Mouse (Mus musculus): ENCODE measurements around the gene Fgd1. TPM values are rescaled to one million over a fixed set of nuclear protein-coding genes. Genes with fewer than 3 reads are reported as not detected.
A peak's percentile ranks its signal among the peaks of the same experiment; 100 is the strongest.

Gene Fgd1
- total RNA-seq (2015) (1.1 and 3.1 TPM in 2 replicates), total RNA-seq (2017) (1.5 and 2.1 TPM in 2 replicates)

- no peak for ATAC-seq (replicated peaks; ENCODE audit: poor library complexity)
Measured at GRCm38 (mm10) chrX:151045850-151046249, at the start of gene Fgd1. Gene Fgd1 (plus strand): TSS chrX:151046150.

GRCm38 (mm10) chrX:150996775-150997174 is 49.2 kb upstream of the Fgd1 start:
- ATAC-seq (replicated peaks; ENCODE audit: poor library complexity): no peak

GRCm38 (mm10) chrX:151016938-151017877 is 28.7 kb upstream of the Fgd1 start, which contains the start of gene Gnl3l:
Gene Gnl3l (minus strand): TSS chrX:151017322.
- peak; percentile 95 for ATAC-seq (replicated peaks; ENCODE audit: poor library complexity)

GRCm38 (mm10) chrX:151017897-151018296 is 28.1 kb upstream of the Fgd1 start:
- no peak for ATAC-seq (replicated peaks; ENCODE audit: poor library complexity)

GRCm38 (mm10) chrX:151018798-151019197 is 27.2 kb upstream of the Fgd1 start:
- no peak for ATAC-seq (replicated peaks; ENCODE audit: poor library complexity)

GRCm38 (mm10) chrX:151031400-151031799 is 14.6 kb upstream of the Fgd1 start:
- no peak for ATAC-seq (replicated peaks; ENCODE audit: poor library complexity)

- ATAC-seq (replicated peaks; ENCODE audit: poor library complexity): no peak
Measured at GRCm38 (mm10) chrX:151041223-151041622, 4.7 kb upstream of the Fgd1 start.

GRCm38 (mm10) chrX:151046321-151046720 is 371 bp downstream of the Fgd1 start:
- no peak for ATAC-seq (replicated peaks; ENCODE audit: poor library complexity)

- peak; percentile 83 for ATAC-seq (replicated peaks; ENCODE audit: poor library complexity)
Measured at GRCm38 (mm10) chrX:151046777-151047430, 954 bp downstream of the Fgd1 start.

GRCm38 (mm10) chrX:151047431-151048058 is 1.6 kb downstream of the Fgd1 start:
- ATAC-seq (replicated peaks; ENCODE audit: poor library complexity): peak; percentile 38; the same call in 1 of the 2 replicates

GRCm38 (mm10) chrX:151049661-151050215 is 3.8 kb downstream of the Fgd1 start:
- ATAC-seq (replicated peaks; ENCODE audit: poor library complexity): no peak

- ATAC-seq (replicated peaks; ENCODE audit: poor library complexity): no peak
Measured at GRCm38 (mm10) chrX:151050337-151050736, 4.4 kb downstream of the Fgd1 start.

GRCm38 (mm10) chrX:151054489-151054888 is 8.5 kb downstream of the Fgd1 start:
- ATAC-seq (replicated peaks; ENCODE audit: poor library complexity): no peak

GRCm38 (mm10) chrX:151055559-151055958 is 9.6 kb downstream of the Fgd1 start:
- ATAC-seq (replicated peaks; ENCODE audit: poor library complexity): 0 out of 2 replicates have a peak, but pooled peaks have one; percentile 34

- ATAC-seq (replicated peaks; ENCODE audit: poor library complexity): no peak
Measured at GRCm38 (mm10) chrX:151059346-151059745, 13.4 kb downstream of the Fgd1 start.

- ATAC-seq (replicated peaks; ENCODE audit: poor library complexity): peak; percentile 92
Measured at GRCm38 (mm10) chrX:151061615-151062299, 15.8 kb downstream of the Fgd1 start.

- no peak for ATAC-seq (replicated peaks; ENCODE audit: poor library complexity)
Measured at GRCm38 (mm10) chrX:151066071-151066666, 20.2 kb downstream of the Fgd1 start.

GRCm38 (mm10) chrX:151067876-151068275 is 21.9 kb downstream of the Fgd1 start:
- no peak for ATAC-seq (replicated peaks; ENCODE audit: poor library complexity)

- ATAC-seq (replicated peaks; ENCODE audit: poor library complexity): no peak
Measured at GRCm38 (mm10) chrX:151076007-151076406, 30.1 kb downstream of the Fgd1 start.

- ATAC-seq (replicated peaks; ENCODE audit: poor library complexity): no peak
Measured at GRCm38 (mm10) chrX:151076941-151077485, 31.1 kb downstream of the Fgd1 start.

Data from megakaryocyte progenitor cell, adult 5-6 weeks (primary cell).